Mouse (Mus musculus): ENCODE measurements around the gene Rhebl1. TPM values are rescaled to one million over a fixed set of nuclear protein-coding genes. Genes with fewer than 3 reads are reported as not detected.

The Rhebl1 gene
- total and polyA plus RNA-seq, 3 experiments = 10.1 to 16.6 TPM; not detected in 1

DNA sequence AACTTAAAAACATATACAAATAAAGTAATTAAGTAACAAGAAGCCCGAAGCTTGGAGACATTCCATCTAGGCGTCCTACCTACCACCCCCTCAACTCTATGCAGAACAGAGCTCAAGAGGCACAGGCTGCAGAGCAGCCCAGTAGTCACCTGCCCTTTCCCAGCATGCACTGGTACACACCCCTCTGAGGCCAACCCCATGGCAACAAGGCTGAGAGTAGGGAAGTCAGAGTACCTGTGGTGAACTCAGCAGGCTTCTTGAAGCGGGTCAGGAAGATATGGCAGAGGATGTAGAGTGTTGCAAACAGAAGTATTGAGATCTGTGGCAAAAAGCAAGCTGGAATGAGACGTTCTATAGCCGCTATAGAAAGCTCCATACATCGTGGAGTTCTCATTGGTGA lies 20.6 kb upstream of the Rhebl1 start:
- Histone ChIP-seq H3K79me2 (ENCODE audit: control insufficient read depth, insufficient read depth, low read length, poor library complexity) (peaks cover 2% of the 10 kb centered on the region; the same call in 1 of the 2 replicates), H3K9ac (ENCODE audit: control insufficient read depth, low read depth, low read length, poor library complexity, severe bottlenecking) (no peak overlapping the region), H3K9me3 (replicated peaks; ENCODE audit: insufficient read depth, low read length) (no peaks in the 10 kb centered on the region), H3K4me3 (ENCODE audit: control insufficient read depth in 1 of 2, insufficient read depth in 1 of 2, low read depth in 2 of 2, low read length in 2 of 2) (no peak overlapping the region), H3K36me3 (ENCODE audit: control insufficient read depth in 1 of 2, insufficient read depth in 2 of 2, low read length in 2 of 2) (peaks cover 0 to 8% of the 10 kb centered on the region in 2 experiments; a peak in 3 of 4 replicates), H3K27ac (ENCODE audit: control insufficient read depth, low read depth, low read length) (no peak overlapping the region), H3K27me3 (ENCODE audit: control insufficient read depth in 1 of 2, insufficient read depth in 2 of 2, low read length in 2 of 2) (no peaks in the 10 kb centered on the region), H3K4me1 (ENCODE audit: control insufficient read depth in 1 of 2, insufficient read depth in 2 of 2, low read length in 2 of 2) (peaks cover 6 to 7% of the 10 kb centered on the region in 2 experiments; a peak in 3 of 4 replicates)
- DNase-seq (ENCODE audit: low read depth, low spot score) = no peak
- no peak for TF ChIP-seq GATA1 (IDR thresholded peaks at IDR 0.05; ENCODE audit: low read depth, low read length)
- TF ChIP-seq RCOR1 (IDR thresholded peaks at IDR 0.05; ENCODE audit: low read depth, low read length) = no peak
- no peak for TF ChIP-seq HCFC1 (IDR thresholded peaks at IDR 0.05; ENCODE audit: low read depth, low read length)
- TF ChIP-seq GABPA (IDR thresholded peaks at IDR 0.05; ENCODE audit: low read depth, low read length) = no peak
- TF ChIP-seq MAZ (IDR thresholded peaks at IDR 0.05; ENCODE audit: low read depth, low read length) = no peak
- no peak for TF ChIP-seq POLR2AphosphoS2 (IDR thresholded peaks at IDR 0.05; ENCODE audit: low read length)

DNA sequence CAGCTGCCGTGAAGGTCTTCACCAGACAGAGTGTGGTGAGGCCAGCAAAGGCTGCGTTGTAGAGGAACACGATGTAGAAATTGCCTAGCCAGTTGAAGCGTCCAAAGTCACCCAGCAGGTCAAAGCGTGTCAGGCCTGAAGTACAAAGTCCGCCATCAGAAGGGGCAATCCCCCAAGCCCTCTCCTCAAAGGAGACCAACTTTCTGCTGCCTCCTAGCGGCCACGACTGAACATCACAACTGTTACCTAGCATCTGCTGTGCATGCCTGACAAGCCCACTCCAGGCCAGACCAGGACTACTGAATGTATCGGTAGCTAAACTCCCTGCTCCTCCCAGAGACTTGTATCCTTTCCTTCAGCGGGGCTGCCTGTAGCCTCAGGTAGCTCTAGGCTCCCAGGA lies 10.4 kb upstream of the Rhebl1 start:
- no peaks in the 10 kb centered on the region for H3K36me3 ChIP-seq (ENCODE audit: control insufficient read depth in 1 of 2, insufficient read depth in 2 of 2, low read length in 2 of 2)
- no peaks in the 10 kb centered on the region for H3K79me2 ChIP-seq (ENCODE audit: control insufficient read depth, insufficient read depth, low read length, poor library complexity)
- peak; percentile 63 for DNase-seq (ENCODE audit: low read depth, low spot score)
- no peaks in the 10 kb centered on the region for H3K4me1 ChIP-seq (ENCODE audit: control insufficient read depth in 1 of 2, insufficient read depth in 2 of 2, low read length in 2 of 2)
- no peak overlapping the region for H3K9ac ChIP-seq (ENCODE audit: control insufficient read depth, low read depth, low read length, poor library complexity, severe bottlenecking)
- no peak for TF ChIP-seq MAFK (IDR thresholded peaks at IDR 0.05; ENCODE audit: borderline replicate concordance, low read depth, low read length)
- no peak for TF ChIP-seq POLR2AphosphoS2 (IDR thresholded peaks at IDR 0.05; ENCODE audit: low read length)
- no peak for TF ChIP-seq GATA1 (IDR thresholded peaks at IDR 0.05; ENCODE audit: low read depth, low read length)
- no peak for TF ChIP-seq GABPA (IDR thresholded peaks at IDR 0.05; ENCODE audit: low read depth, low read length)
- TF ChIP-seq POLR2AphosphoS5 (IDR thresholded peaks at IDR 0.05; ENCODE audit: borderline replicate concordance, low read depth, low read length) = no peak
- TF ChIP-seq POLR2A (IDR thresholded peaks at IDR 0.05; ENCODE audit: control insufficient read depth in 1 of 2, insufficient read depth in 1 of 2, low read depth in 1 of 2, low read length in 2 of 2, poor library complexity in 1 of 2) = no peak
- peak; percentile 48 for TF ChIP-seq SMC3 (IDR thresholded peaks at IDR 0.05; ENCODE audit: low read depth, low read length)
- TF ChIP-seq CTCF (IDR thresholded peaks at IDR 0.05 in 2 of 3, conservative IDR thresholded peaks at IDR 0.05 in 1 of 3; ENCODE audit: control insufficient read depth in 1 of 3, insufficient read depth in 1 of 3, low read depth in 2 of 3, low read length in 3 of 3, poor library complexity in 1 of 3, severe bottlenecking in 1 of 3) = peak; percentile 77 to 95 (median 80)
- TF ChIP-seq RAD21 (IDR thresholded peaks at IDR 0.05; ENCODE audit: low read depth, low read length) = peak; percentile 15; the same call in 1 of the 2 replicates
- no peak overlapping the region for H3K4me3 ChIP-seq (ENCODE audit: control insufficient read depth in 1 of 2, insufficient read depth in 1 of 2, low read depth in 2 of 2, low read length in 2 of 2)
- H3K27me3 ChIP-seq (ENCODE audit: control insufficient read depth in 1 of 2, insufficient read depth in 2 of 2, low read length in 2 of 2) = no peaks in the 10 kb centered on the region
- H3K27ac ChIP-seq (ENCODE audit: control insufficient read depth, low read depth, low read length) = no peak overlapping the region
- H3K9me3 ChIP-seq (replicated peaks; ENCODE audit: insufficient read depth, low read length) = no peaks in the 10 kb centered on the region

GRCm38 (mm10) chr15:98902600-98902999 lies 8.3 kb upstream of the Rhebl1 start:
- H3K4me1 ChIP-seq (ENCODE audit: control insufficient read depth in 1 of 2, insufficient read depth in 2 of 2, low read length in 2 of 2) = no peaks in the 10 kb centered on the region
- DNase-seq (ENCODE audit: low read depth, low spot score) = no peak
- no peak overlapping the region for H3K27ac ChIP-seq (ENCODE audit: control insufficient read depth, low read depth, low read length)
- no peaks in the 10 kb centered on the region for H3K9me3 ChIP-seq (replicated peaks; ENCODE audit: insufficient read depth, low read length)
- peaks cover 0 to 3% of the 10 kb centered on the region in 2 experiments; a peak in 2 of 4 replicates for H3K27me3 ChIP-seq (ENCODE audit: control insufficient read depth in 1 of 2, insufficient read depth in 2 of 2, low read length in 2 of 2)
- no peak overlapping the region for H3K4me3 ChIP-seq (ENCODE audit: control insufficient read depth in 1 of 2, insufficient read depth in 1 of 2, low read depth in 2 of 2, low read length in 2 of 2)
- H3K79me2 ChIP-seq (ENCODE audit: control insufficient read depth, insufficient read depth, low read length, poor library complexity) = no peaks in the 10 kb centered on the region
- H3K36me3 ChIP-seq (ENCODE audit: control insufficient read depth in 1 of 2, insufficient read depth in 2 of 2, low read length in 2 of 2) = no peaks in the 10 kb centered on the region
- no peak overlapping the region for H3K9ac ChIP-seq (ENCODE audit: control insufficient read depth, low read depth, low read length, poor library complexity, severe bottlenecking)
- TF ChIP-seq NELFE (IDR thresholded peaks at IDR 0.05; ENCODE audit: low read depth, low read length) = no peak
- no peak for TF ChIP-seq MXI1 (IDR thresholded peaks at IDR 0.05; ENCODE audit: low read depth, low read length)
- TF ChIP-seq ZNF384 (IDR thresholded peaks at IDR 0.05; ENCODE audit: low read depth, low read length) = no peak
- TF ChIP-seq KAT2A (conservative IDR thresholded peaks at IDR 0.05; ENCODE audit: low read depth, low read length) = no peak
- TF ChIP-seq TBP (IDR thresholded peaks at IDR 0.05; ENCODE audit: low read depth, low read length) = no peak
- no peak for TF ChIP-seq MAZ (IDR thresholded peaks at IDR 0.05; ENCODE audit: low read depth, low read length)
- no peak for TF ChIP-seq USF1 (IDR thresholded peaks at IDR 0.05; ENCODE audit: low read depth, low read length)
- no peak for TF ChIP-seq CHD2 (IDR thresholded peaks at IDR 0.05; ENCODE audit: low read length)
- TF ChIP-seq POLR2AphosphoS2 (IDR thresholded peaks at IDR 0.05; ENCODE audit: low read length) = no peak
- no peak for TF ChIP-seq RCOR1 (IDR thresholded peaks at IDR 0.05; ENCODE audit: low read depth, low read length)
- no peak for TF ChIP-seq TCF12 (IDR thresholded peaks at IDR 0.05; ENCODE audit: low read depth, low read length)
- no peak for TF ChIP-seq UBTF (IDR thresholded peaks at IDR 0.05; ENCODE audit: borderline replicate concordance, insufficient read depth, low read depth, low read length)
